Mouse (Mus musculus) yolk sac, embryonic 10.5 days (tissue): ENCODE data around the gene Zfp13.
"Not testable (repeated sequence)": the region's sequence is repeated elsewhere in the genome, so short reads cannot be mapped to it uniquely, and the experiment has no call there.

Experiments used
- DNase-seq: peaks from one replicate; pipeline ENCODE4 v3.0.0-alpha.2; 2017; ENCODE audit warnings: low spot score

The Zfp13 gene

DNA sequence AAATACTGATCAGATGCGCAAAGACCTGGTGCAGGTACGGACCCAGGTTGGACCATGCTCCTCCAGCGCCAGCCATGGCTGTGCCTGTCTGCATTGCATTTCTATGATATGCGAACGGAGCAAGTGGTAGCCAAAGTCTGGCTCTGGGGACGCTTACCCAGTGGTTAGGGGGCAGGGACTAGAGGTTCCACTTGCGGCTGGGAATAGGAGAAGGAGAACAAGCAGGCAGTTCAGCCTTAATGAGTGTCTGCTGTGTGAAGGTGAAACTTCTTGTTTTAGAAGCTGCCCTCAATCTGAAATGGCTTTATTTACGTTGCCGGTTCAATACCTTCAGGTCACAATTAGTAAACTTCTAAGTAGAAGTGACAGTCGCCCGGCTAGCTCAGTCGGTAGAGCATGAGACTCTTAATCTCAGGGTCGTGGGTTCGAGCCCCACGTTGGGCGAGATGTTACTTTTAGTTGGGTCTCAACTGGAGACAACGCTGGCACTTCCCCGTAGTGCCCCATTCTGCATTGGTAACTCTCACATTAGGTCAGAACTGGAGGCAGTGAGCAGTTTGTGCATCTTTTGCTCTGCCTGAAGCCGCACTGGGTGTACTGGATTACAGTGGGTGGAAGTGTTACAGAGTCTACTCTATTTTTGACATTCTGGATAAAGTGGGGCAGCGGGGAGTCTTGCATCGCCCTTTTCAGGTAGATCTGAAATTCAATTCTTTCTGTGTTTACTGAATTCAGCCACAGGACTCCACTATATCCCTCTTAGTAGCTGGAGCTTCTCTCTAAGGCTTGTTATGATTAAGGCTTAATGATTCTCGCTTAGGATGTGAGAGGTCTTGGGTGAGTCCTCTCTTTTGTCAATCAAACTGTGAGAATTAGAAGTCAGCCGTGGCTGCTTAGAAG, 65.4 kb downstream of the Zfp13 start:
- DNase-seq: not testable (repeated sequence)

DNA sequence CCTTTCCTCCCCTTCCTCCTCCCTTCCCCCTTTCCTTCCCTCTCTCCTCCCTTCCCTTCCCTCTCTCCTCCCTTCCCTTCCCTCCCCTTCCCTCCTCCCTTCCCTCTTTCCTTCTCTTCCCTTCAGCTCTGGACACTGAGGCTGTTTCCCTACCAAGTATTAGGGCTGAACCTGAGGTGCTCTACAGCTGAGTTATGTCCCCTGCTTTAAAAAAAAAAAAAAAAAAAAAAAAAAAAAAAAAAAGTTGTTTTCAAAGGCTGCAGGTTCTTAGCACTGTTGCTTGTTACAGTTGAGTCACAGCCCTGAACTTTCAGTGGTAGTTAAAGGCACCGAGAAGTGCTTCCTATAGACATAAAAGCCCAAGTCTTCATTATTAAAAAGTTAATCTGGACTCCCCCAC, 67.9 kb downstream of the Zfp13 start:
- DNase-seq: not testable (repeated sequence)
